Mouse (Mus musculus) hindbrain, embryonic 16.5 days (tissue): ENCODE measurements at regions not wholly inside any gene's neighbourhood (a gene's known extent, or its start where the extent isn't known, plus 50 kb on each side); places are given as distances from the start of the nearest gene placed in this dataset.

ENCODE experiments used
- ATAC-seq: fragments of 200-750 bp; cut with Nextera tagmentation; 2 replicates; pipeline ENCODE4 v1.8.0; 2017; ENCODE audit warnings: moderate TSS enrichment, moderate library complexity
- H3K27ac ChIP-seq: fragments of 300-500 bp; sonication (generic); 2 replicates; pipeline ENCODE4 v1.5.1; 2014; ENCODE audit warnings: low read depth, mild to moderate bottlenecking, control low read depth, low read length, moderate library complexity
- H3K27me3 ChIP-seq: fragments of 300-500 bp; sonication (generic); replicated peaks from 2 replicates; pipeline ENCODE4 v1.6.1; 2014; ENCODE audit warnings: low read length; ENCODE audit not compliant: control insufficient read depth, insufficient read depth
- H3K36me3 ChIP-seq: fragments of 300-500 bp; sonication (generic); 2 replicates; pipeline ENCODE4 v1.6.1; 2014; ENCODE audit warnings: mild to moderate bottlenecking, low read length, moderate library complexity, mixed read lengths; ENCODE audit not compliant: control insufficient read depth, insufficient read depth
- H3K4me1 ChIP-seq: fragments of 300-500 bp; sonication (generic); 2 replicates; pipeline ENCODE4 v1.6.1; 2014; ENCODE audit warnings: low read depth, low read length; ENCODE audit not compliant: control insufficient read depth, insufficient read depth
- H3K4me2 ChIP-seq: fragments of 300-500 bp; sonication (generic); 2 replicates; pipeline ENCODE4 v1.6.1; 2014; ENCODE audit warnings: mild to moderate bottlenecking, low read length, control low read depth, moderate library complexity
- H3K4me3 ChIP-seq: fragments of 300-500 bp; sonication (generic); 2 replicates; pipeline ENCODE4 v1.5.1; 2014; ENCODE audit warnings: mild to moderate bottlenecking, low read length, control low read depth, moderate library complexity
- H3K9ac ChIP-seq: fragments of 300-500 bp; sonication (generic); 2 replicates; pipeline ENCODE4 v1.6.1; 2014; ENCODE audit warnings: low read depth, mild to moderate bottlenecking, control low read depth, low read length, moderate library complexity
- H3K9me3 ChIP-seq: fragments of 300-500 bp; sonication (generic); 2 replicates; pipeline ENCODE4 v1.6.1; 2014; ENCODE audit warnings: mild to moderate bottlenecking, low read length, moderate library complexity; ENCODE audit not compliant: control insufficient read depth
- WGBS: fragments of 180-500 bp; shearing (Covaris S2); extraction: QIAGEN DNeasy Blood & Tissue Kit; methylation state at CpG from one replicate; pipeline ENCODE4 v1.1.7; 2014; 5-methylcytosine and 5-hydroxymethylcytosine counted together

DNA sequence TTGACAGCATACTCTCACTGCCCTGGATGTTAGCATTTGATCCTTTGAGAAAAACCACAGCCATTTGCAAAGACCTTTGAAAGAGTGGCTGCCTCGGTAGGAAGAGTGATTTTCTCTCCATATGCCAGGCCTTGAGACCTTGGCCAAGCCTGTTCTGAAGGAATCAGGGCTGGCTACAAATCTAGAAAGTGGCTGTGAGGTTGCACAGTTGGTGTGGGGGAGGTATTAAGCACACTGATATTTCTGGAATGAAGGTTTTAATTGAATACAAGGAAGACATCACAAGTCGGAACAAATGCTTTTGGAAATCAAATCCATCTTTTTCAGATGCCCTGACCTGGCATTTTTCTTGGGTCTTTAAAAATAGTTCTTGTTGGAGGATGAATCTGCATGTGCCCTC lies 143.5 kb downstream of the Zfp706 start:
- no peak overlapping the region for H3K27ac ChIP-seq
- ATAC-seq, result no peak
- no peak overlapping the region for H3K4me3 ChIP-seq
- H3K4me2 ChIP-seq, result no peak overlapping the region
- no peaks in the 10 kb centered on the region for H3K4me1 ChIP-seq
- H3K9me3 ChIP-seq, result peaks cover 5% of the 10 kb centered on the region; the same call in 1 of the 2 replicates
- no peaks in the 10 kb centered on the region for H3K27me3 ChIP-seq
- WGBS, result 69% methylated on average over 2 of the region's 2 CpGs
- no peak overlapping the region for H3K9ac ChIP-seq
- H3K36me3 ChIP-seq, result no peaks in the 10 kb centered on the region

DNA sequence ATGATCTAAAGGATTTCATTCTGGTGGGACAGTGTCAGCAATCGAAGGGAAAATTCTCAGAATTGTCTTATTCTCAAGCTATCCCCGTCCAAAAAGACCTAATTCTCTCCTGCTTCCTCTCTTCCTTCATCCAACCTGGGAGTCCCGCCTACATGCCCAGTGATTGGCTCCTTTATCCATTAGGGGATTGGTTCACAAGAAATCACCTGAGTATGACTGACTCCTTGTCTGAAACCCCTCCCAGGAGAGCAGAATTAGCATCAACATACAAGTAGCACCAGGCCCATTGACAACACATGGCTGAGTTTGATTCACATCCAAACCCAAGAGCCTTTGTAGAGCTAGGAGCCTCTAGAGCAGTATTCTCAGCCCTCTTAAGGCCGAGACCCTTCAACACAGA lies 148.9 kb downstream of the Zfp706 start:
- H3K27ac ChIP-seq, result no peak overlapping the region
- 84% methylated on average over 4 of the region's 4 CpGs for WGBS
- ATAC-seq, result no peak
- no peak overlapping the region for H3K9ac ChIP-seq
- H3K27me3 ChIP-seq, result no peaks in the 10 kb centered on the region
- peaks cover 5% of the 10 kb centered on the region; the same call in 1 of the 2 replicates for H3K9me3 ChIP-seq
- H3K4me3 ChIP-seq, result no peak overlapping the region
- H3K36me3 ChIP-seq, result no peaks in the 10 kb centered on the region
- H3K4me1 ChIP-seq, result no peaks in the 10 kb centered on the region; the same call in 1 of the 2 replicates
- no peak overlapping the region for H3K4me2 ChIP-seq

DNA sequence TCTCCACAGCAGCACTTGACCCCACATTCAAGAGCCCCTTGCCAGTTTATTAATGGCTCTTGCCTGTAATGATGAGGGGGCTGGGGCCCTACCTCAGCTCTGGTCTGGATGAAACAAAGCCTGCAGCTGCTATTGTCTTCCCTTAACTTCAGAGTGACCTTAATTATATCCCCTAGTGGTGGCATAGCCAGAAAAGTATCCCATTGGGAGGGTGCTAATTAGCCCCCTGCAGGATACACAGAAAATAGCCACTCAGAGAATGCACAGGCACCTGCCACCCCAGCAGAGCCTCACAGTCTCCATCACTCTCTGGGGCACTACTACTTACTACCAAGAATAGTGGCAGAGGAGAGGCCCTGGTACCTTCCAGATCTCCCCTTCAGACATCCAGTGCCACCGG lies 150.0 kb downstream of the Zfp706 start:
- no peak overlapping the region for H3K4me3 ChIP-seq
- H3K4me1 ChIP-seq, result no peaks in the 10 kb centered on the region; the same call in 1 of the 2 replicates
- H3K27me3 ChIP-seq, result no peaks in the 10 kb centered on the region
- H3K4me2 ChIP-seq, result no peak overlapping the region
- ATAC-seq, result no peak
- no peak overlapping the region for H3K9ac ChIP-seq
- H3K27ac ChIP-seq, result no peak overlapping the region
- peaks cover 3% of the 10 kb centered on the region; the same call in 1 of the 2 replicates for H3K9me3 ChIP-seq
- WGBS, result 93% methylated on average over 1 of the region's 1 CpGs
- H3K36me3 ChIP-seq, result no peaks in the 10 kb centered on the region

DNA sequence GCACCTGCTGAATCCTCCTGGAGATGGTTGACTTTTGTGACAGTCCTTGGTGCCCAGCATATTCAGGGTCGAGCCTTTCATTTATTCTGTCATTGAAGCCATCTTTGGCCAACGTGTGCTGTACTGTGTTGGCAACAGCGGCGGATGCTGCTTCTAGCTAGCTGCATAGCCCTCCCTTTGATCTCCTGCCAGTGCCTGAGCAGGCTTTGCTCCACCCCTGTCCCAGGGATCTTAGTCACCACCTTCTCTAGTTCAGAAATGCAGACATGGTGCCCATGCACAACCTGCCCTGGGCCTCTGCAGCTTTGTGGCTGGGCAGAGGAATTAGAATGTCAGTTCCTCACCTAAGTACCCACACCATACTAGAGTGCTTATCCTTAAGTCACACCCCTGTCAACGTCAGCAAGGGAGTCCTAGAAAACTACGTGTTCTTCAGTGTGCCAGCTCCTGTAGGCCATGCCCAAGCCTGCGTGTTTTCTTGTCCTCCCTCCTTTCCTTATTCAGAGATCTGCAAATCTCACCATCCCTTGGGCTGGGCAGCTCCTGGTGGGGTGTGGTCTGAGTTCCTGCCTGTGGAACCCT lies 151.9 kb downstream of the Zfp706 start:
- H3K27me3 ChIP-seq, result no peaks in the 10 kb centered on the region
- peak; percentile 58; the same call in 1 of the 2 replicates for ATAC-seq

DNA sequence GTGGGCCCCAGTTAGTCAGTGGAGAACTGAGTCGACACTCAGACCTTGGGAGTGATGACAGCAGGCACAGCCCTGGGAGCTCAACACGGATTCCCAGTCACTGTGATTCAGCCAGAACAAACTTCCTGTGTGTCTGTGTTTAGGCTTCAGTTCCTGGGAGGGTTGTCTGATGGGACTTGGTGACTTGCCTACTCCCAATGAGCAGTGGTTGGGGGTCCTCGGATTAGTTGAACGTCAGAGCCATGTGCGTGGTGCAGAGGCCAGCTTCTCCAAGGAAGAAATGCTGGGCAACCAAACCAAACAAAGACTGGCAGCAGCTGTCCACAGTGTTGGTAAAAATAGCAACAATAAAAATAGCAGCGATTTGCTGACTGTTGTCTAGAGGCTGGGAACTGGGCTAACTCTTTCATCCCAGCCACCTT lies 152.7 kb downstream of the Zfp706 start:
- no peaks in the 10 kb centered on the region for H3K27me3 ChIP-seq
- H3K4me2 ChIP-seq, result no peak overlapping the region
- H3K9me3 ChIP-seq, result no peaks in the 10 kb centered on the region
- H3K36me3 ChIP-seq, result no peaks in the 10 kb centered on the region
- no peak overlapping the region for H3K4me3 ChIP-seq
- H3K9ac ChIP-seq, result no peak overlapping the region
- no peaks in the 10 kb centered on the region; the same call in 1 of the 2 replicates for H3K4me1 ChIP-seq
- 51% methylated on average over 6 of the region's 6 CpGs for WGBS
- peak; percentile 63 for ATAC-seq
- no peak overlapping the region; the same call in 1 of the 2 replicates for H3K27ac ChIP-seq

More for the DNA sequence above, 151.9 kb downstream of the Zfp706 start:
- Histone ChIP-seq H3K9ac (no peak overlapping the region), H3K9me3 (no peaks in the 10 kb centered on the region), H3K4me2 (no peak overlapping the region), H3K4me1 (no peaks in the 10 kb centered on the region; the same call in 1 of the 2 replicates), H3K27ac (no peak overlapping the region), H3K36me3 (no peaks in the 10 kb centered on the region), H3K4me3 (no peak overlapping the region)
- 72% methylated on average over 7 of the region's 7 CpGs for whole genome bisulfite sequencing

DNA sequence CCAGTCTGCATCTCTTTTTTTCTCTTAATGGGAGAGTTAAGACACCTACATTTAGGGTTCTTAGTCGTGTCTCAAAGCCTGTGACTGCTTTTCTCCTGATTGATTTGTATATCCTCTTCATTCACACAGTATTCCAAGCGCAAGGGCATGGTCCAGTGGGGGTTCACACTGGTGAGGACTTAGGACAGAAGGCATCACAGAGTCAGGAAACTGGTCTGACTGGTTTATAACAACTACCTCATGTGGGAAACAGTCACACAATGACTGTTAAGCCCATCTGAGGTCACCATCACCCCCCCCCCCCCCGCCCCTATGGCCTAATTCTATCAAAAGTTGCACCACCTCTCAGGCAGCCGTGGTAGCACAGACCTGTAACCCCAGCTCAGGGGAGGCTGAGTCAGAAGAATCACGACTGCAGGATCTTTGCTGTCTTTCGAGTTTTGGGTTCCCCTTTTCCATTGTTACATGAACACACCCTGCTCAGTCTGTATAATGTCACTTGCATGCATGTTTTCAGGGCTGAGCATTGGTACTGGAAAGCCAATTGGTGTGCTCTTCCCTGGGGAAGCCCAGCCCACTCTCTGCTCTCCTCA lies 155.2 kb downstream of the Zfp706 start:
- no peak overlapping the region for H3K4me2 ChIP-seq
- no peaks in the 10 kb centered on the region; the same call in 1 of the 2 replicates for H3K4me1 ChIP-seq
- WGBS, result 63% methylated on average over 6 of the region's 6 CpGs
- no peaks in the 10 kb centered on the region for H3K36me3 ChIP-seq
- no peak overlapping the region for H3K27ac ChIP-seq
- no peaks in the 10 kb centered on the region for H3K9me3 ChIP-seq
- ATAC-seq, result no peak
- no peak overlapping the region for H3K9ac ChIP-seq
- no peaks in the 10 kb centered on the region for H3K27me3 ChIP-seq
- H3K4me3 ChIP-seq, result no peak overlapping the region

DNA sequence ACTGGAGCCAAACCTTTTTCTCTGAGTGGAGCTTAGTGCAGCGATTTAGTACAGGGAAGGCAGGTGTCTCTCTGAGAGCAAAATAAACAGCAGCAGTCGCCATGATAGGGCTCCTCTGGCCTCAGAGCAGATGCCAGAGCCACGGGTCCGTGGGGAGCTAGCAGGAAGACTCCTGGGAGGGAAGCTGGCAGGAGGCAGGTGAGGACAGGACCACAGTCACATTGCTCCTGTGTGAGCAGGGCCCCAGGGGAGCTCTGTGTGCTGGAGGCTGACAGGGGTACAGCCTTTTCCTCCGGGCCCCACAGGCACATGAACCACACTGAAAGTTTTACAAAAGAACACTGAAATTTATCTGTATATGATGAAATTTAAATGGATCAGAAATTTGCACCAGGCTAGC lies 159.3 kb downstream of the Zfp706 start:
- no peak for ATAC-seq
- WGBS, result 62% methylated on average over 5 of the region's 5 CpGs
- no peak overlapping the region for H3K9ac ChIP-seq
- no peak overlapping the region for H3K4me2 ChIP-seq
- no peak overlapping the region for H3K27ac ChIP-seq
- H3K9me3 ChIP-seq, result no peaks in the 10 kb centered on the region
- no peaks in the 10 kb centered on the region for H3K4me1 ChIP-seq
- H3K27me3 ChIP-seq, result no peaks in the 10 kb centered on the region
- H3K4me3 ChIP-seq, result no peak overlapping the region
- no peaks in the 10 kb centered on the region for H3K36me3 ChIP-seq

DNA sequence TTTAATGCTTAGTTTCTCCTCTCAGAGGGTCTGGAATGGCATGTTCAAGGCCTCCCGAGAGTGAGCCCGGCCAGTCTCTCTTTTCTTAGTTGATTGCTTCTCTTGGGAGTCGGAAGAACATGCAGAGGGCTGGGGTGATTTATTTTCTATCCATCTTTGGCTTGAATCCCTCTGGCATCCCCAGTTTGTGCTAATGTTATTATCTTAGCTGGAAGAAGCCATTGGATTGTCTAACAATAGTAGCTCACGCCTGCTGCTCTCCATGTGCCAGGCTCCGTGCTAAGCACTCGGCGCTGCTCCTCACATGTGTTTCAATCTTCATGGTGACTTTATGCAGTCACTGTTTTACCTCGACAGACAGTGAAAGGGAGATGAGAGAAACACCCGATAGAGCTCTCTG lies 160.8 kb downstream of the Zfp706 start:
- H3K27me3 ChIP-seq, result no peaks in the 10 kb centered on the region
- 49% methylated on average over 9 of the region's 9 CpGs for WGBS
- H3K9me3 ChIP-seq, result no peaks in the 10 kb centered on the region
- no peak overlapping the region for H3K4me3 ChIP-seq
- ATAC-seq, result peak; percentile 17; the same call in 1 of the 2 replicates
- no peak overlapping the region for H3K27ac ChIP-seq
- no peak overlapping the region for H3K4me2 ChIP-seq
- H3K9ac ChIP-seq, result no peak overlapping the region
- H3K36me3 ChIP-seq, result no peaks in the 10 kb centered on the region
- no peaks in the 10 kb centered on the region for H3K4me1 ChIP-seq
